Mouse (Mus musculus) midbrain, embryonic 16.5 days (tissue): ENCODE data around the gene 1700016D06Rik. TPM values are rescaled to one million over a fixed set of nuclear protein-coding genes. Genes with fewer than 3 reads are reported as not detected.
"Not testable (repeated sequence)": the region's sequence is repeated elsewhere in the genome, so short reads cannot be mapped to it uniquely, and the experiment has no call there.

Experiments used
- ATAC-seq: fragments of 200-750 bp; cut with Nextera tagmentation; 2 replicates; pipeline ENCODE4 v1.8.0; 2017; ENCODE audit warnings: moderate TSS enrichment
- H3K27ac ChIP-seq: fragments of 300-500 bp; sonication (generic); 2 replicates; pipeline ENCODE4 v1.5.1; 2014; ENCODE audit warnings: mild to moderate bottlenecking, low read length, mixed read lengths
- H3K27me3 ChIP-seq: fragments of 300-500 bp; sonication (generic); 2 replicates; pipeline ENCODE4 v1.6.1; 2014; ENCODE audit warnings: low read depth, low read length, mixed read lengths; ENCODE audit not compliant: control insufficient read depth, insufficient read depth
- H3K36me3 ChIP-seq: fragments of 300-500 bp; sonication (generic); 2 replicates; pipeline ENCODE4 v1.6.1; 2014; ENCODE audit warnings: mild to moderate bottlenecking, low read length, moderate library complexity, mixed read lengths; ENCODE audit not compliant: control insufficient read depth, insufficient read depth
- H3K4me1 ChIP-seq: fragments of 300-500 bp; sonication (generic); 2 replicates; pipeline ENCODE4 v1.6.1; 2014; ENCODE audit warnings: mild to moderate bottlenecking, low read length, mixed read lengths; ENCODE audit not compliant: control insufficient read depth, insufficient read depth
- H3K4me2 ChIP-seq: fragments of 300-500 bp; sonication (generic); 2 replicates; pipeline ENCODE4 v1.6.1; 2014; ENCODE audit warnings: mild to moderate bottlenecking, low read length, mixed read lengths
- H3K4me3 ChIP-seq: fragments of 300-500 bp; sonication (generic); 2 replicates; pipeline ENCODE4 v1.5.1; 2014; ENCODE audit warnings: low read depth, mild to moderate bottlenecking, low read length, moderate library complexity, mixed read lengths
- H3K9ac ChIP-seq: fragments of 300-500 bp; sonication (generic); 2 replicates; pipeline ENCODE4 v1.6.1; 2014; ENCODE audit warnings: low read depth, low read length, mixed read lengths
- H3K9me3 ChIP-seq: fragments of 300-500 bp; sonication (generic); replicated peaks from 2 replicates; pipeline ENCODE4 v1.6.1; 2014; ENCODE audit warnings: mild to moderate bottlenecking, low read length, mixed read lengths; ENCODE audit not compliant: control insufficient read depth, poor library complexity, severe bottlenecking
- WGBS: fragments of 180-500 bp; shearing (Covaris S2); extraction: QIAGEN DNeasy Blood & Tissue Kit; methylation state at CpG from one replicate; pipeline ENCODE4 v1.1.7; 2014; 5-methylcytosine and 5-hydroxymethylcytosine counted together
- polyA plus RNA-seq: library from polyadenylated mRNA; unstranded; fragments of >200 nt; fragmentation: Nextera tagmentation; extraction: Ambion mirVana; gene quantifications from 2 replicates; pipeline ENCODE4 v1.2.1, GENCODE M21; 2015

The 1700016D06Rik gene
- polyA plus RNA-seq, 1 experiment from 2014 or later, result not detected

- Histone ChIP-seq H3K36me3 (no peaks in the 10 kb centered on the region), H3K4me2 (no peak overlapping the region), H3K27me3 (no peaks in the 10 kb centered on the region), H3K9me3 (no peaks in the 10 kb centered on the region), H3K4me3 (no peak overlapping the region), H3K9ac (no peak overlapping the region), H3K27ac (no peak overlapping the region), H3K4me1 (no peaks in the 10 kb centered on the region)
- ATAC-seq, result no peak
- 81% methylated on average over 5 of the region's 5 CpGs for WGBS
Measured at GRCm38 (mm10) chr8:11693972-11694371, 6.9 kb downstream of the 1700016D06Rik start.

- no peak overlapping the region for H3K9ac ChIP-seq
- no peak overlapping the region for H3K27ac ChIP-seq
- H3K4me2 ChIP-seq, result no peak overlapping the region
- H3K36me3 ChIP-seq, result no peaks in the 10 kb centered on the region
- H3K9me3 ChIP-seq, result no peaks in the 10 kb centered on the region
- WGBS, result 83% methylated on average over 1 of the region's 1 CpGs
- H3K4me3 ChIP-seq, result no peak overlapping the region
- H3K27me3 ChIP-seq, result no peaks in the 10 kb centered on the region
- no peaks in the 10 kb centered on the region for H3K4me1 ChIP-seq
- ATAC-seq, result no peak
Measured at GRCm38 (mm10) chr8:11692455-11692854, 8.4 kb downstream of the 1700016D06Rik start.

- Histone ChIP-seq H3K9ac (no peak overlapping the region), H3K27ac (no peak overlapping the region), H3K36me3 (no peaks in the 10 kb centered on the region), H3K4me1 (no peaks in the 10 kb centered on the region), H3K4me3 (no peak overlapping the region), H3K27me3 (no peaks in the 10 kb centered on the region), H3K4me2 (no peak overlapping the region), H3K9me3 (no peaks in the 10 kb centered on the region)
- ATAC-seq, result no peak
- WGBS, result 90% methylated on average over 6 of the region's 6 CpGs
Measured at GRCm38 (mm10) chr8:11691761-11692160, 9.1 kb downstream of the 1700016D06Rik start.

- H3K4me2 ChIP-seq, result no peak overlapping the region
- H3K9me3 ChIP-seq, result no peaks in the 10 kb centered on the region
- H3K27me3 ChIP-seq, result no peaks in the 10 kb centered on the region
- H3K27ac ChIP-seq, result no peak overlapping the region
- no peak for ATAC-seq
- WGBS, result 90% methylated on average over 6 of the region's 6 CpGs
- no peaks in the 10 kb centered on the region for H3K4me1 ChIP-seq
- no peaks in the 10 kb centered on the region for H3K36me3 ChIP-seq
- no peak overlapping the region for H3K4me3 ChIP-seq
- H3K9ac ChIP-seq, result no peak overlapping the region
Measured at GRCm38 (mm10) chr8:11691284-11691683, 9.6 kb downstream of the 1700016D06Rik start.

GRCm38 (mm10) chr8:11689945-11690344, 10.9 kb downstream of the 1700016D06Rik start:
- H3K36me3 ChIP-seq, result no peaks in the 10 kb centered on the region
- no peaks in the 10 kb centered on the region for H3K4me1 ChIP-seq
- no peaks in the 10 kb centered on the region for H3K27me3 ChIP-seq
- WGBS, result 30% methylated on average over 7 of the region's 7 CpGs
- no peaks in the 10 kb centered on the region for H3K9me3 ChIP-seq
- no peak overlapping the region for H3K4me3 ChIP-seq
- no peak overlapping the region for H3K9ac ChIP-seq
- no peak overlapping the region for H3K4me2 ChIP-seq
- no peak for ATAC-seq
- H3K27ac ChIP-seq, result no peak overlapping the region

GRCm38 (mm10) chr8:11687251-11687650, 13.6 kb downstream of the 1700016D06Rik start:
- no peak overlapping the region for H3K27ac ChIP-seq
- no peaks in the 10 kb centered on the region for H3K27me3 ChIP-seq
- H3K4me1 ChIP-seq, result no peaks in the 10 kb centered on the region
- no peaks in the 10 kb centered on the region for H3K9me3 ChIP-seq
- no peak overlapping the region for H3K4me3 ChIP-seq
- WGBS, result 91% methylated on average over 5 of the region's 5 CpGs
- no peak for ATAC-seq
- no peak overlapping the region for H3K4me2 ChIP-seq
- H3K9ac ChIP-seq, result no peak overlapping the region
- no peaks in the 10 kb centered on the region for H3K36me3 ChIP-seq

GRCm38 (mm10) chr8:11684558-11684957, 16.3 kb downstream of the 1700016D06Rik start:
- Histone ChIP-seq H3K4me2 (no peak overlapping the region), H3K9me3 (no peaks in the 10 kb centered on the region), H3K27ac (no peak overlapping the region), H3K4me1 (no peaks in the 10 kb centered on the region), H3K27me3 (no peaks in the 10 kb centered on the region), H3K9ac (no peak overlapping the region), H3K4me3 (no peak overlapping the region), H3K36me3 (no peaks in the 10 kb centered on the region)
- WGBS, result 91% methylated on average over 7 of the region's 7 CpGs
- no peak for ATAC-seq

- H3K36me3 ChIP-seq, result no peaks in the 10 kb centered on the region
- H3K9me3 ChIP-seq, result no peaks in the 10 kb centered on the region
- H3K27me3 ChIP-seq, result no peaks in the 10 kb centered on the region
- H3K27ac ChIP-seq, result no peak overlapping the region
- H3K4me3 ChIP-seq, result no peak overlapping the region
- H3K4me1 ChIP-seq, result no peaks in the 10 kb centered on the region
- no peak for ATAC-seq
- H3K9ac ChIP-seq, result no peak overlapping the region
- 76% methylated on average over 2 of the region's 2 CpGs for WGBS
- no peak overlapping the region for H3K4me2 ChIP-seq
Measured at GRCm38 (mm10) chr8:11668308-11668707, 32.6 kb downstream of the 1700016D06Rik start.

- H3K27ac ChIP-seq, H3K4me1 ChIP-seq, ATAC-seq, H3K4me3 ChIP-seq, H3K9ac ChIP-seq, H3K27me3 ChIP-seq, H3K9me3 ChIP-seq, H3K4me2 ChIP-seq, H3K36me3 ChIP-seq: not testable (repeated sequence)
- 82% methylated on average over 20 of the region's 20 CpGs for WGBS
Measured at GRCm38 (mm10) chr8:11666023-11666716, 34.7 kb downstream of the 1700016D06Rik start.
